Mouse (Mus musculus): ENCODE measurements at regions not wholly inside any gene's neighbourhood (a gene's known extent, or its start where the extent isn't known, plus 50 kb on each side); places are given as distances from the start of the nearest gene placed in this dataset.

- no peak for DNase-seq (ENCODE audit: low read depth, low spot score)
Measured at GRCm38 (mm10) chr14:40308316-40308715, 584.8 kb downstream of the Sh2d4b start.

- DNase-seq (ENCODE audit: low read depth, low spot score), result no peak
Measured at GRCm38 (mm10) chr14:40279194-40279593, 613.9 kb downstream of the Sh2d4b start.

- peak; percentile 34 for DNase-seq (ENCODE audit: low read depth, low spot score)
Measured at GRCm38 (mm10) chr14:40275331-40275730, 617.7 kb downstream of the Sh2d4b start.

GRCm38 (mm10) chr14:40261646-40262045 is 631.4 kb downstream of the Sh2d4b start:
- no peak for DNase-seq (ENCODE audit: low read depth, low spot score)

- DNase-seq (ENCODE audit: low read depth, low spot score), result no peak
Measured at GRCm38 (mm10) chr14:40232084-40232483, 661.0 kb downstream of the Sh2d4b start.

GRCm38 (mm10) chr14:40224331-40224730 is 668.7 kb downstream of the Sh2d4b start:
- DNase-seq (ENCODE audit: low read depth, low spot score), result no peak

Measured in brain, embryonic 18.5 days (tissue).